Mouse (Mus musculus) bone marrow, adult 2 months (tissue): ENCODE data around the gene Lbr.

Source experiments
- CTCF ChIP-seq: fragments of 200-500 bp; IDR thresholded peaks from 2 replicates; pipeline ENCODE4 v1.5.1; 2011; ENCODE audit warnings: low read length, control low read depth; ENCODE audit not compliant: control insufficient read depth, insufficient read depth
- POLR2A ChIP-seq: fragments of 200-500 bp; IDR thresholded peaks from 2 replicates; pipeline ENCODE4 v1.6.1; 2011; ENCODE audit warnings: low read depth, mild to moderate bottlenecking, control low read depth, low read length, borderline replicate concordance; ENCODE audit not compliant: control insufficient read depth

GRCm38 (mm10) chr1:181865863-181866216 is 23.0 kb upstream of the Lbr start:
- TF ChIP-seq CTCF (no peak), POLR2A (no peak)
